Mouse (Mus musculus) hindbrain, embryonic 14.5 days (tissue): ENCODE data around the gene Hspb3. TPM values are rescaled to one million over a fixed set of nuclear protein-coding genes. Genes with fewer than 3 reads are reported as not detected.
A peak's percentile ranks its signal among the peaks of the same experiment; 100 is the strongest.

Experiments used
- ATAC-seq: fragments of 200-750 bp; cut with Nextera tagmentation; 2 replicates; pipeline ENCODE4 v1.8.0; 2017; ENCODE audit warnings: moderate number of reproducible peaks, mild to moderate bottlenecking, moderate TSS enrichment, moderate library complexity; ENCODE audit not compliant: low FRiP score
- DNase-seq: peaks from one replicate; pipeline ENCODE4 v3.0.0-alpha.2; 2015; ENCODE audit warnings: low spot score
- H3K27ac ChIP-seq: fragments of 300-500 bp; sonication (generic); 2 replicates; pipeline ENCODE4 v1.5.1; 2014; ENCODE audit warnings: mild to moderate bottlenecking, moderate library complexity
- H3K27me3 ChIP-seq: fragments of 300-500 bp; sonication (generic); 2 replicates; pipeline ENCODE4 v1.6.1; 2014; ENCODE audit warnings: mild to moderate bottlenecking, low read length, mixed read lengths; ENCODE audit not compliant: control insufficient read depth, insufficient read depth
- H3K36me3 ChIP-seq: fragments of 300-500 bp; sonication (generic); replicated peaks from 2 replicates; pipeline ENCODE4 v1.6.1; 2014; ENCODE audit not compliant: control insufficient read depth, insufficient read depth
- H3K4me1 ChIP-seq: fragments of 300-500 bp; sonication (generic); replicated peaks from 2 replicates; pipeline ENCODE4 v1.6.1; 2014; ENCODE audit warnings: antibody characterized with exemption, low read length, mixed read lengths; ENCODE audit not compliant: control insufficient read depth, insufficient read depth
- H3K4me2 ChIP-seq: fragments of 300-500 bp; sonication (generic); replicated peaks from 2 replicates; pipeline ENCODE4 v1.6.1; 2014; ENCODE audit warnings: mild to moderate bottlenecking, moderate library complexity
- H3K4me3 ChIP-seq: fragments of 300-500 bp; sonication (generic); replicated peaks from 2 replicates; pipeline ENCODE4 v1.5.1; 2014; ENCODE audit warnings: mild to moderate bottlenecking, low read length
- H3K9ac ChIP-seq: fragments of 300-500 bp; sonication (generic); 2 replicates; pipeline ENCODE4 v1.6.1; 2014
- H3K9me3 ChIP-seq: fragments of 300-500 bp; sonication (generic); 2 replicates; pipeline ENCODE4 v1.6.1; 2016; ENCODE audit warnings: low read length; ENCODE audit not compliant: control insufficient read depth
- WGBS: fragments of 180-500 bp; shearing (Covaris S2); extraction: QIAGEN DNeasy Blood & Tissue Kit; methylation state at CpG from one replicate; pipeline ENCODE4 v1.1.7; 2014; 5-methylcytosine and 5-hydroxymethylcytosine counted together
- polyA plus RNA-seq: library from polyadenylated mRNA; unstranded; fragments of >200 nt; fragmentation: Nextera tagmentation; extraction: Ambion mirVana; gene quantifications from 2 replicates; pipeline ENCODE4 v1.2.1, GENCODE M21; 2014

Hspb3 gene
- polyA plus RNA-seq, 1 experiment from 2014 or later = 0.25 TPM

DNA sequence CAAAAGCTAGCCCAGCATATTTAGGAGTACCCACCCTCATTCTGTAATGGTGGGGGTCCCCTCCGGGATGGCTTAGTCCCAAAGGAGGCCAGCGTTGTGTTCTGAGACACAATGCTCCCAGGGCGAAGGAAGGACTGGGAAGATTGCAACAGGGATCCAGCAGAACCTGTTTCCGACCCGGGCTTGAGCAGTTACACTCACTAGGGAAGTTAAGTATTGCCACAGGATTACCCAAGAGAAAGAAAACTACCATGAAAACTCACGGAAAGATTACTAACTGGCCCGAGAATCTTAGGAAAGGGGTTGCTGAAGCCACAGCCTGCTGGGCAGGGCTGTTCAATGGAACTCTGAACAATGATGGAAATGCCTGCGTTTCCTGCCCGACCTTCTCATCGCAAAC lies 49.6 kb downstream of the Hspb3 start:
- H3K4me1 ChIP-seq = peaks cover 77% of the 10 kb centered on the region
- no peaks in the 10 kb centered on the region for H3K27me3 ChIP-seq
- H3K4me3 ChIP-seq = peak overlapping the region; percentile 76
- no peak for DNase-seq
- H3K4me2 ChIP-seq = peak overlapping the region; percentile 93
- no peak overlapping the region for H3K27ac ChIP-seq
- peak overlapping the region; percentile 92 for H3K9ac ChIP-seq
- WGBS = 36% methylated on average over 10 of the region's 10 CpGs
- H3K9me3 ChIP-seq = no peaks in the 10 kb centered on the region
- ATAC-seq = no peak
- no peaks in the 10 kb centered on the region for H3K36me3 ChIP-seq

DNA sequence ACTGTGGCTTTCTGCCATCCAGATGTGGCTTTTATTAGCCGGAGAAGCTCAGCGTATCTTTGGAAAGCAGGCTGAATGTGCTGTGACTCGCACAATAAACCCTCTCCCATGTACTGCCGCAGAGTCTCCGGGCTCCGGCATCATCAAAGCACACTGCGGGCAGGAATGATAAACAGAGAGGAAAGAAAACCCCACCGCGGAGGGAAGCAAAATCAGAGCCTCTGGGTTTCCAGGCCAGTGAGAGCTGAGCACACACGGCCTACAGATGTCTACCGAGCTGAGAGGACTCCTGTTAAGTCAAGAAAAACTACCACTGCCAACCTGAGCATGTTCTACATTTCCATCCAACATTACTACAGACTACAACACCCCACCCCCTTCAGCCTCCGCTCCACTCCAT lies 50.1 kb downstream of the Hspb3 start:
- no peaks in the 10 kb centered on the region for H3K36me3 ChIP-seq
- no peak overlapping the region for H3K27ac ChIP-seq
- peaks cover 81% of the 10 kb centered on the region for H3K4me1 ChIP-seq
- peak overlapping the region; percentile 93 for H3K4me2 ChIP-seq
- no peak for ATAC-seq
- H3K9ac ChIP-seq = peak overlapping the region; percentile 92
- peak overlapping the region; percentile 76 for H3K4me3 ChIP-seq
- H3K27me3 ChIP-seq = no peaks in the 10 kb centered on the region
- no peaks in the 10 kb centered on the region for H3K9me3 ChIP-seq
- no peak for DNase-seq
- 33% methylated on average over 12 of the region's 12 CpGs for WGBS

Other genes with a start within 250 kb of the Hspb3 start
- 15.8 and 16.2 TPM in 2 replicates for gene Snx18, start 45.1 kb downstream of the Hspb3 start, polyA plus RNA-seq
- gene Arl15, start 130.8 kb upstream of the Hspb3 start, polyA plus RNA-seq = 19.0 and 23.5 TPM in 2 replicates